Mouse (Mus musculus) spleen, postnatal 10 days (tissue): Measurements from ENCODE around the gene Mgea5.

Experiments used
- DNase-seq, 2 experiments: peaks; one replicate each; pipeline ENCODE4 v3.0.0; 2021 to 2022; ENCODE audit warnings: low spot score in 2 of 2

The Mgea5 gene

GRCm38 (mm10) chr19:45796061-45796556 lies 12.5 kb upstream of the Mgea5 start:
- peak in 1 of 2 experiments; percentile 34 for DNase-seq

DNA sequence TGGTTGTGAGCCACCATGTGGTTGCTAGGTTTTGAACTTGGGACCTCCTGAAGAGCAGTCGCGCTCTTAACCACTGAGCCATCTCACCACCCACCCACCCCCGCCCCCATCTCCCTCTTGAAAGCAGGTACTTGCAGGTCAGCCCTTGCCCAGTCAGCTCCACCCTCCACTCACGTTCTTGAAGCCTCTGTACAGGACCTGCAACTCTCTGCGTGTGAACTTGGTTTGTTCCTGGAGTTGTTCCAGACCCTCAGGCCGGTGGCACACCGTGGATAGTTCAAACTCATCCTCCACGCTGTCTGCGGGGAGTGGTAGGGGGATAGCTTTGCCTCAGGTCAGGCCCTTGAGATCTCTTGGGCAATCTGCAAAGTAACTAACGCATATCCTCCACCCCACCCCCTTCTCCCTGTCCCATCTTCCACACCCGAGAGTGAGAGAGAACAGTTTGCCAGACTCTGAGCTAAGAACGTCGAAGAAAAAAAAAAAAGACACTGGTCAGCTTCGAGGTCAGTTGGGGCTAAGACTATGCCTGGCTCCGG lies 11.8 kb upstream of the Mgea5 start:
- DNase-seq: no peak

- no peak for DNase-seq
Measured at GRCm38 (mm10) chr19:45794718-45795117, 11.1 kb upstream of the Mgea5 start.

GRCm38 (mm10) chr19:45792404-45792803 lies 8.8 kb upstream of the Mgea5 start:
- no peak for DNase-seq

DNA sequence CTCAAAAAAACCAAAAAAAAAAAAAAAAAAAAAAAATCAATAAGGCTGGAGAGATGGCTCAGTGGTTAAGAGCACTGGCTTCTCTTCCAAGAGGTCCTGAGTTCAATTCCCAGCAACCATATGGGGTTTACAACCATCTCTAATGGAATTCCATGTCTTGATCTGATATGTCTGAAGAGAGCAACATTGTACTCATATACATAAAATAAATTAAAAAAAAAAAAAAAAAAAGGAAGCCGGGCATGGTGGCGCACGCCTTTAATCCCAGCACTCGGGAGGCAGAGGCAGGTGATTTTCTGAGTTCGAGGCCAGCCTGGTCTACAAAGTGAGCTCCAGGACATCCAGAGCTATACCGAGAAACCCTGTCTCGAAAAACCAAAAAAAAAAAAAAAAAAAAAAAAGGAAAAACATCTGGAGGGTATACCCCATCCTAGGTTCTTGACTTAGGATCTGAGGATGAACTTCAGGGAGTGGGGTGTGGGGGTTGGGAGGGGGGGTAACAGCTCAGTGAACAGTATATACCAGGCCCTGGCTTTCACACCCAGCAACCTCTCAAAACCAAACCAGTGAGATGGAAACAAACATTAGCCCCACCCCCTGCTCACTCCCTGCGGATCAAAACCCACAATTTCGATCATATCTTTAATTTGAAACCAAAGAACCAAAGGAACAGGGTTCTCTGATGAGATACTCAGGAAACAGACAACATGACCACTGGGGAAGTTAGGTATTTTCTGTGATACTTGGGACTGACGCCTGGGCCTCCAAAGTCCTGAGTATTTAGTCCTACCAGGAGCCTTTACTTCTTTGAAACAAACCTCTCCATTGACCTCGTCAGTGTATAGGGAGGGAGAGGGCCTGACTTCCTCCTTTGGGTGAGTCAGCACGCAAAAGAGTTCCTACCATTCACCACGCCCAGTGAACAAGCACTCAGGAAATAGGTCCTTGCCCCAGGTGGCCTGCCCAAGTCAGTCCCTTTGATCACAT lies 6.5 kb upstream of the Mgea5 start:
- peak in 1 of 2 experiments; percentile 51 for DNase-seq

- DNase-seq: no peak
Measured at GRCm38 (mm10) chr19:45789365-45789764, 5.7 kb upstream of the Mgea5 start.

GRCm38 (mm10) chr19:45788337-45788736 lies 4.7 kb upstream of the Mgea5 start:
- DNase-seq: no peak

GRCm38 (mm10) chr19:45787450-45787849 lies 3.8 kb upstream of the Mgea5 start:
- DNase-seq: no peak

GRCm38 (mm10) chr19:45785470-45785869 lies 1.8 kb upstream of the Mgea5 start:
- no peak for DNase-seq

GRCm38 (mm10) chr19:45783933-45784576 lies 418 bp upstream of the Mgea5 start:
- peak in 1 of 2 experiments; percentile 32 for DNase-seq

DNA sequence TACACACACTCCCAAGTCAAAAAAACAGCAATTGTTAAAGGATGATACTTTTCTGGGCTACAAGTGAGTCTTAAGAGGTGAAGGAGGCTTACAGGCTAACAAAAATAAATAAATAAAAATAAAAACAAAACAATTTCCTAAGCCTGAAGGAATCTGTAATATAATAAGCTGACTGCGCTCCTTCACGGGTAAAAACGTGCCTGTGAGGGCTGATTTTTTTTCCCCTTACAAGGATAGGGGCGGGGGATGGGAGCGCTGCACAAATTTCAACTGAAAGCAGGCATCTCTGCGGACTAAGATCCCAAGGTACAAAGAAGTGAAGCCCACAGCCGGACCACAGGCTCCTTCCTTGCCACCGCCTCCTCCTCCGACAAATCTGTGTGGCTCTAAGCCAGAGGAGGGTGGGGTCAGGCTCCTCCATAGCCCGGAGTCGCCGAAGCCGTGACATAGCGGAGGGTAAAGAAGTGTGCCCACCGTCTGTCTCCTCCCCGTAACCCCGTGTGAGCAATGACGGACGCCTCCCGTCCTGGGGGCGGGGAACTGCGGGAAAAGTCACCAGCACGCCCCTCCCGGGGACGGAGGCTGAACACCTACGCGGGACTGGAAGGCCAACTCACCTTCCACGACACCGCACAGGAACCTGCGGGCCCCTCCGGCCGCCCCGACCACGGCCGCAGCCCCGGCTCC lies 1.2 kb downstream of the Mgea5 start:
- peak; percentile 80 to 82 for DNase-seq

DNA sequence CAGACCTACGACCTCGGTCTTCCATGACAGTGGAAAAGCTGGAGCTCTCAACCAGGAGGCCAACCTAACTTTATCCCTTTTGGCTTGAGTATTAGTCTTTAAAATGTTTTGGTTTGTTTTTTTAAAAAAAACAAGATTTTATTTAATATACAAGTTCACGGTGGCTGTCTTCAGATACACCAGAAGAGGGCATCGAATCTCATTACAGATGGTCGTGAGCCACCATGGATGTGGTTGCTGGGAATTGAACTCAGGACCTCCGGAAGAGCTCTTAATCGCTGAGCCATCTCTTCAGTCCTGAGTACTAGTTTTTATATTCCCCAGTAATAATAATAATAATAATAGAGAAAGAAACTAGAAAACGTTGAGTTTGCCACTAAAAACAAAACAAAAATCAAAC lies 2.0 kb downstream of the Mgea5 start:
- DNase-seq: no peak

DNA sequence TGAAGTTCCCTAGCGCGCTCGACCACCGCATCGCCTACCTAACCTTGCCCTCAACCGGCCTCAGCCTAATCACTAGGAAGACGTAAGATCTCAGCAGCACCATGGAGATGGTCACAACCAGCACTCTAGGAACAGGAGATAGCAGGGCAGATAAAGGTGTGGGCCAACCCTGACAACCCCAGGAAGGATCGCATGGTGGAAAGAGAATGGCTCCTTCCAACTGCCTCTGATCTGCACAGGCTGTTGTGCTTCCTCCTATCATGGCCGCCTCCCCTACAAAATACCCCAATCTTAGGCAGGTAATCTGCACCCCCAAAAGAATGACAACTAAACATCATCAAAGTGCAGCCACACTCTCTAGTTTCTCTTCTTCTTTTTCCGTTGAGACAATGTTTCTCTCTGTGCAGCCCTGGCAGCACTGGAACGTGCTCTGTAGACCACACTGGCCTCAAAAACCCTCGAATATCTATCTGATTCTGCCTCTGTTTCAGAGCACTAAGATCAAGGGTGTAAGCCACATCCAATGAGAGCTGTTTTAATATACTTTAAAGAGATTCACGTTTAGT lies 3.2 kb downstream of the Mgea5 start:
- no peak for DNase-seq

DNA sequence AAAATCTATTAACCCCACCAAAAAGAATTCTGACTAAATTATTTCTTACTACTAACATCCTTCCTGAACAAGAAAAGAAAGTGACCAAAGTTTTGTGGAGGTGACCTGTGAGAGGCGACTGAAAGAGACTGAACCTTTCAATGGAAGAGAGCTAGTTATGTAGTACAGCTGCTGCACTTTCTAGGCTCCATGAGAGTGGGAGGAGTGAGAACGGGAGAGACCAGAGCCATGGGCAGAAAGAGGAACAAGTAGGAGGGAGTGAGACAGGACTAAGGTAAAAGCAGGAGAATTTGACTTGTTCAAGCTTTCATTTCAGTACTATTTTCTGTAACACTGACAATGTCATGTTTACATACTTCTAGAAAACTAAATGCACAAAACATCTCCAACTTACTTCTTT lies 8.2 kb downstream of the Mgea5 start:
- no peak for DNase-seq

DNA sequence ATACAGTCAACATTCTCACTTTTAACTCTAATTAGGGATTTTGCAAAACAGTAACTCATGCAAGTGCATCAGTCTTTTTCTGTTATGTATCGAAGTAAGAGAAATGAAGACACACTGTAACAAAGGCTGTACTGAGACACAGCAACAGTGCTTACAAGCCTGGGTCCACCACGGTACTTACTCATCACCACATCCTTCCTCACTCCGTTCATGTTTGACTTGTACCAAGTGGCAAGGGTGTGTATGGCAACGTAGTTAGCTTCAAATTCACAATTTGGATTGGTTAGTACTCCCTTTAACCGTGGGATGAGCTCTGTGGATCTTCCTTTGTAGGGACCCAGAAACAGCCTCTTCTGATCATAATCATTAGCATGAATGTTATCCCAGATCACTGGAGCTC lies 12.1 kb downstream of the Mgea5 start:
- no peak for DNase-seq

- no peak for DNase-seq
Measured at GRCm38 (mm10) chr19:45760810-45761209, 22.8 kb downstream of the Mgea5 start.

DNA sequence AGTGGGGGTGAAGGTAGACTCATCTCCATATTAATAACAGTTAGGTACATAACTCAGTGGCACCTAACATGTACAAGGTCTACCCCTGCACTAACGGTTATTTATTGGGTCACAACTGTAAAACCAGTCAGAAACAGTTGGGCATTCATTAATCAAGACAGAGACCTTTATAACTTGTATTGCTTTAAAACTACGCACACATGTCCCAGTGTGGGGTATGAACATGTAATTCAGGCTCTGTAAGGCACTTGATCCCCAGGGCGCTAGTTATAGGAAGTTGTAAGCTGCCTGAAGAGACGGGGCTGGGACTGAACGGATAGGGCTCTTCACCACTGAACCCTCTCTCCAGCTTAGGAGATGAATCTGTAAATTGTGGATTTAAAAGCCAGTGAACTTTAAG lies 25.0 kb downstream of the Mgea5 start:
- DNase-seq: no peak

- no peak for DNase-seq
Measured at GRCm38 (mm10) chr19:45753551-45753950, 30.1 kb downstream of the Mgea5 start.

- no peak for DNase-seq
Measured at GRCm38 (mm10) chr19:45751881-45752280, 31.8 kb downstream of the Mgea5 start.

DNA sequence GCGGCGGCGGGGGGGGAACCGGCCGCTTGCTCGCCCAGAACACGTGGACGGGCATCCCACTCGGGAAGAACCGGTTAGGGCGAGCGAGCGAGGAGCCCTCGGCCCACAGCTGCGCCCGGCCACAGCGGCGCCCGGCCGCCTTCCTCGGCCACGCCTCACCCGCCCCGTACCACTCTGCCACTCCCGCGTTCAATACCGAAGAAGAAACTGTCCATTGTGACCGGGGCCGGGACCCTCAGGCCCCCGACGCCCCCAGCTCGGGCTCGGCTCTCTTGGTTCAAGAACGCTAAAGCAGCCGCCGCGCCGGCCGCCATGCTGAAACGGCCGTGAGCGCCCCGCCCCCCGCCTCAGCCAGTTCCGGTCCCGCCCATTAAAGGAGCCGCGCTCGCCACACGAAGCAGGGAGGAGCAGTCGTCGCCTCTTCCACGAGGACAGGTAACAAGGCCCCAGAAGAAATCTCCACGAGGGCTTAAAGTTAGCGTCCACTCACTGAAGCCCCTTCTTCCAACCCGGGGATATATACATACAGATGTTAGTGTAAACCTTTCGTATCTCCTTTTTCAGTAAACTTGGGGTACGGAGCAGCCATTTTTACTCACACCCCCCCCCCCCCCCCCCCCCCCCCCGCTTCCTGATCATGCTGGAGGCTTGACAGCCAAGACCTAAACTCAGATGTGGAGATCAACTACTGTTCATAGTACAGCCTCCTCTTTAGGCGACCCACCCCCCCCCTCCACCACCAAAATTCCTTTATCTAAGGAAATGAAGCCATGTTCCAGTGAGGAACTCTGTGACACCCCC lies 34.2 kb downstream of the Mgea5 start, which contains the start of gene Npm3:
Npm3 (minus strand) TSS at position 349 of the 801 bp plus-strand sequence.
- peak; percentile 83 to 93 for DNase-seq
